Mouse (Mus musculus): ENCODE measurements at regions not wholly inside any gene's neighbourhood (a gene's known extent, or its start where the extent isn't known, plus 50 kb on each side); places are given as distances from the start of the nearest gene placed in this dataset.

DNA sequence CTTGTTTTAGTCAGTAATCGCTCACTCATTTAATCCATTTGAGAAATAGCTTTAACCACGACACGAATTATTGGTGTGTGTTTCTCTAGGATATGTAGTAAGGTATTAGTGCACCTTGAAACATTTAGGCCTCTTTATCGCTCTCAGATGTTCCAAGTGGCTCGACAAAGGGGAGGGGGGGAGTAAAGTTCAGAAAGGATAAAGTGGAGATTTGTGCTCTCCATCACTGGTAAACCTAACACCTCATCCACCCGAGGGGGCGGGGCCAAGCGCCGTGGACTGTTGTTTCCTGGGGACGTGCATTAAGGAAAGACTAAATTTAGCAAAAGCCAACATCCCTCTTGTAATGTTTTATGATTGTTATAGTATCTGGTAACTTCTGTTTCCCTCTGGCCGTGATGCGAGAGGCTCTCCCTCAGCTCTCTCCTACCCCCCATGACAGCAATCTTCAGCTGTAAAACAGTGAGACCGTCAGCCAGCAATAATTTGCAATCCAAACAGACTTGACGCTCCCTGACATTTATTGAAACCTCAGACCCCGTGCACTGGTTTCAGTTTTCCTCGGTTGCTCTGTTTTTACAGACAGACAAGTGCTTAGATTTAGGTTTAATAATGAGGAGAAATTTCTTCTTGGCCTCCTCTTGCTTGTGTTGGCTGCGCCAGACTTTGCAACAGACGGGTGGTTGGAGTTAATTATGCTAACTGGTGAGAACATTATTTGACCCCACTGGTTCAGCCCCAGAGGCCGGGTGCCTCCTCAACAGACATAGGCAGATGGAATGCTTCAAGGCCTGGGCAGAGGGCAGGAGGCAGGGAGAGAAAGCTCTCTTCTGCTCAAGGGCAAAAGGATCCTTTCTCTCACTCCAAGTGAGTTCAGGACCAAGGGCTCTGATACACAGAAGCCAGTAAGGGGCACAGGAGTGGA lies 542.8 kb upstream of the Sox9 start:
- Histone ChIP-seq H3K36me3 (ENCODE audit: inconsistent target) (no peaks in the 10 kb centered on the region), H3K79me2 (ENCODE audit: inconsistent target) (no peaks in the 10 kb centered on the region), H3K4me3 (ENCODE audit: inconsistent target) (no peak overlapping the region), H3K27ac (no peak overlapping the region)
- WGBS (ENCODE audit: missing documents), result 69% methylated on average over 18 of the region's 19 CpGs

DNA sequence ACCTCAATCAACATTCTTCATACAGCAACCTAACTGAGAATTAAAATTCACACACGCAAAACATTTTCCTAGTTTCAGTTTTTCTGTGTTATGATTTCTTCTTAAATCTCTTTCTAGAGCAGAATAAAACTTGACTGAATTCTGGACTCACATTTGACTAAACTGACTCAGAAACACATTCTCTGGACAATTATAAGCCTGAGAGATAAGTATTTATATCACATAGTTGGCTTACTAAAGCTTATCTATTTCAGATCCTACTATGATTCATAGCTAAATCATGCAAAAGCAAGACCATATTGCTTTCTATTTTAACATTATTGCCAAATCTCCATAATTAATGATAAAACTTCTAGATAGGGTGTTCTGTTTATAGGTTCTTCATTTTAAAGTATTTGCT lies 529.5 kb upstream of the Sox9 start:
- H3K27ac ChIP-seq, result no peak overlapping the region

DNA sequence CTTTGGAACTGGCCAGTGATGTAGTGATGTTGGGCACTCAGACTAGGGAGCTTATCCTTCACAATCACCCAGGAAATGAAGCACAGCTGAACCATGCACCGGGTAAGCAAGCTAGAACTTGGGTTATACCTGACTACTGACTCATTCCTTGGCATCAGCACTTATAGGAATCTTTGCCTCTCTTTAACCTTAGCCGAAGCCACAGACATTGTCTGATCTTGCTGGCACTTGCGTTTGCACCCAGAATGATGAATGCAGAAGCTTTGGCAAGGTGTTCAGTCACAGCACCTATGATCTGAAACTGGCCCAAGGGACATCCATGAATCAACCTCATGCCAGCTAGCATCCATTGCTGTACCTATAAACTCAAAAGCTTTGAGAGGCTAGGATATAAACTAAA lies 529.0 kb upstream of the Sox9 start:
- H3K4me3 ChIP-seq (ENCODE audit: inconsistent target), result no peak overlapping the region
- no peaks in the 10 kb centered on the region for H3K79me2 ChIP-seq (ENCODE audit: inconsistent target)
- no peak overlapping the region for H3K27ac ChIP-seq
- H3K36me3 ChIP-seq (ENCODE audit: inconsistent target), result no peaks in the 10 kb centered on the region
- 94% methylated on average over 3 of the region's 3 CpGs for WGBS (ENCODE audit: missing documents)

More for the DNA sequence above, 529.5 kb upstream of the Sox9 start:
- WGBS (ENCODE audit: missing documents), result 86% methylated on average over 1 of the region's 1 CpGs
- H3K4me3 ChIP-seq (ENCODE audit: inconsistent target), result no peak overlapping the region
- H3K79me2 ChIP-seq (ENCODE audit: inconsistent target), result no peaks in the 10 kb centered on the region
- H3K36me3 ChIP-seq (ENCODE audit: inconsistent target), result no peaks in the 10 kb centered on the region

DNA sequence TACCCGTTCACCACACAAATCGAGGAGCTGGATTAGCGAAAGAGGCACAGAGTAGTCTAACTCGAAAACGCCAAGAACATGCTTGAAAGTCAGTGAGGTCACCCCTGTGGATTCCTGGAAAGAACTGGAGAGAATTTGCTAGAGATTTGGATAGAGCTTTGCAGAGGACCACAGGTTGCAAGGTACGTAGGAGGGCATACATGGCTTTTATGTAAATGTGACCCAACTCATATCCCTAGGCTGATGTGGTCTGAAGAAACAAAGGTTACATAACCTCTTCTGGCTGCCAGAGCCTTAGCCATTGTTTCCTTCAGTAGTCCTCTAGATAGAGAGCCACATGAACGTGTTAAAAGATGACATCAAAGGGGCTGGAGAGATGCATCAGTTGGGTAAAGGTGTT lies 525.7 kb upstream of the Sox9 start:
- Histone ChIP-seq H3K36me3 (ENCODE audit: inconsistent target) (no peaks in the 10 kb centered on the region), H3K79me2 (ENCODE audit: inconsistent target) (no peaks in the 10 kb centered on the region), H3K4me3 (ENCODE audit: inconsistent target) (no peak overlapping the region), H3K27ac (no peak overlapping the region)
- 85% methylated on average over 7 of the region's 7 CpGs for WGBS (ENCODE audit: missing documents)

DNA sequence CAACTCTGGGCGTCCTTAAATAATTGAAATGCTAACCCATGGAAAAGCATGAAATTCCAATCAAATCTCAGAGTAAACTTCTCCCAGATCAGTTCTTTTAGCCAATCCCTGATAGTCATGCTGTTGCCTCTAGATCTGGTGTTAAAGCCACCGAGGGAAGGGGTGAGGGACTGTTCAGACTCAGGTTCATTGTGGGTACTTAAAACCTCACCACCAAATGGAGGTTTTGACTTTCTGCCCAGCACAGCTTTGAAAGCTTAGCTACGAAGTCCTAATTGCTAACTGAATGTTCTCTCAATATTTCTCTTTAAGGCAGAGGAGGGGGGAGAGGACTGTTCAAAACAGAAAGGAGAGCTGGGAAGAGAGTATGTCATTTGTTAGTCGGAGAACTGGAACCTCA lies 517.9 kb upstream of the Sox9 start:
- Histone ChIP-seq H3K79me2 (ENCODE audit: inconsistent target) (no peaks in the 10 kb centered on the region), H3K4me3 (ENCODE audit: inconsistent target) (no peak overlapping the region), H3K36me3 (ENCODE audit: inconsistent target) (no peaks in the 10 kb centered on the region), H3K27ac (no peak overlapping the region)
- WGBS (ENCODE audit: missing documents), result 91% methylated on average over 4 of the region's 4 CpGs

DNA sequence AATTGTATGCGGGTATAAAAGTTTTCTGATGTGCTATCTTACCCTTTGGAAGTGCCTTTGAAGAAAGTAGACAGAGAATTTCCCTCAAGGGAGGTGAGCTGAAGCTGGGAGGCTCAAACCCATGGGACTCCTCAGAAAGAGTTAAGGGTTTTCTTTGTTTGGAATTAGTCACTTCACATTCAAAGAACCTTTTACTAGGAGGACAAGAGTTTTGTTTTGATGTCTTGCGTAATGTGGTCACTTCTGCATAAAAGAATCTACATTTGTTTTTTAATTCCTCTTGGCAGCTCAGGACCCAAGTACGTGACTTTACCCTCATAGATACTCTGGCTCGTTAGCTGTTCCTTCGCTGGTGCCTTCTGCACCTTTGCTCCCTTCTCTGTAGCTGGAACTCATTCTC lies 511.1 kb upstream of the Sox9 start:
- Histone ChIP-seq H3K36me3 (ENCODE audit: inconsistent target) (no peaks in the 10 kb centered on the region), H3K27ac (no peak overlapping the region), H3K4me3 (ENCODE audit: inconsistent target) (no peak overlapping the region), H3K79me2 (ENCODE audit: inconsistent target) (no peaks in the 10 kb centered on the region)
- WGBS (ENCODE audit: missing documents), result 93% methylated on average over 4 of the region's 5 CpGs

DNA sequence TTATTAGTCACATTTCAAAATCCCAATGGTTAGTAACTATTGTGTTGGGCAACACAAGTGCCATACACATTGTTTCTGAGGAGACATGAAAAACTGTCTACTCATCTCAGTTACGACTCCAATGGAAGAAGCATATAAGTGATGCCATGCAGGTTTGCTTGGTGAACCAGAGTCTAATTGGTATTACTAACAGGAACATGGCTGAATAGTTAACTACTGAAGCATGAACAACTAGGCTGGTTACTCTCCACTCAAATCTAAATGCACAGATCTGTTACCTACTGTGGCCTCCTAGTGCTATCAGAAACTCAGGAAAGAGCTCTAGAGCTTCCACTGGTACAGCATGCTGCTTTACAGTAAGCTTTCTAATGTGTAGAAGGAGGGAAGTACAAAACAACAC lies 503.5 kb upstream of the Sox9 start:
- H3K4me3 ChIP-seq (ENCODE audit: inconsistent target), result no peak overlapping the region
- 100% methylated on average over 1 of the region's 1 CpGs for WGBS (ENCODE audit: missing documents)

DNA sequence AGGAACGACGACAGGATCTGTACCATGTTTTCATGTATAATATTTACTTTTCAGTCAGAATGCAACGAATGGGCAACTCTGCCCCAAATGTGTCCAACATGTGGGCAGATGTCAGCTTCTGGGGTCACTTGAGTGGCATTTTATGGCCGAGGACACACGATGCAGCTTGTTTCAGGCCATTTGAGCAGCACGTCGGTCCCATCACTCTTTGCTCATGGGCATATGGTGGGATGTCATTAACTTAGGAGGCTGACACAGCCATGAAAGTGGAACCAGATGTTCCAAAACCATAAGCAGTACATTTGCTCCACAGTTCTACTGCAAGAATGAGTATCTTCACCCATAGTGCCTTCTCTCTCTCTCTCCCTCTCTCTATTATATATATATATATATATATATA lies 499.1 kb upstream of the Sox9 start:
- H3K4me3 ChIP-seq (ENCODE audit: inconsistent target), result no peak overlapping the region
- H3K36me3 ChIP-seq (ENCODE audit: inconsistent target), result no peaks in the 10 kb centered on the region
- H3K79me2 ChIP-seq (ENCODE audit: inconsistent target), result no peaks in the 10 kb centered on the region
- 89% methylated on average over 7 of the region's 7 CpGs for WGBS (ENCODE audit: missing documents)
- no peak overlapping the region for H3K27ac ChIP-seq

More for the DNA sequence above, 503.5 kb upstream of the Sox9 start:
- Histone ChIP-seq H3K27ac (no peak overlapping the region), H3K79me2 (ENCODE audit: inconsistent target) (no peaks in the 10 kb centered on the region), H3K36me3 (ENCODE audit: inconsistent target) (no peaks in the 10 kb centered on the region)

DNA sequence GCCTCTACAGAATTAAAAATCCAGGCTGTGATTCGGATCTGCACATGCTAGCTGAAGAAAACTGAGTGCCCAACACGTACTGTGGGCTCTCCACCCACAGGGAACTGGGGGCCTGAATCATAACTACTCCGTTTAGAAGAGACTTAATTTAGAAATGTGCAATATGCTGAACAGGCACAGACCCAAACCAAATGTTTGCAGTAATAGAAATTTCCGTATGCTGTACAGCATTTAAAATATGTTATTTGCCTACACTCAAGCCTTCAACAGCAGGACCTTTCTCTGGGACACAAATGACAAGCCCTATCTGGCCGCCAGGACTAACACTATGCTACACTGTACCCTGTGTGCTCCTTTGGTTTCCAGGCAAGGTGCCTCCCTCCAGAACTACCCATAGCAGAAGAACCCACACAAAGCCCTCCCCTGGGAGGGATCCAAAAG lies 483.1 kb upstream of the Sox9 start:
- Histone ChIP-seq H3K4me3 (ENCODE audit: inconsistent target) (no peak overlapping the region), H3K36me3 (ENCODE audit: inconsistent target) (no peaks in the 10 kb centered on the region), H3K27ac (no peak overlapping the region), H3K79me2 (ENCODE audit: inconsistent target) (no peaks in the 10 kb centered on the region)
- WGBS (ENCODE audit: missing documents), result 84% methylated on average over 5 of the region's 5 CpGs

DNA sequence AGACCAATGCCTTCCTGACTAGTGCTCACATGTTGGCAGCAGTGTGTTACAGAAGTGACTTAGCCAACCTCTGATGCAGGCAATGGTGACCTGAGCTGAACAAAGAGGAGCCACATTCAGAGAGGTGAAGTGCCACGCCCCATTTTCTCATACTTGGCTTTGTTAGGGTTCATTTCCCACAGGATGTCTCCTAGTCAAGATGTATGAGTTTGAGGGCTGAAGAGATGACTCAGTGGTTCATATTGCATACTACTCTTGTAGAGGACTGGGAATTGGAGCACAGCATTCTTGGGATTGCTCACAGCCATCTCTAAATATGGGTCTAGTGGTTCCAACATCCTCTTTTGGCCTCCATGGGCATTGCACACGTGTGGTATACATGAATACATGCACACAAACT lies 478.9 kb upstream of the Sox9 start:
- H3K79me2 ChIP-seq (ENCODE audit: inconsistent target), result no peaks in the 10 kb centered on the region
- no peaks in the 10 kb centered on the region for H3K36me3 ChIP-seq (ENCODE audit: inconsistent target)
- no peak overlapping the region for H3K27ac ChIP-seq
- WGBS (ENCODE audit: missing documents), result 61% methylated on average over 2 of the region's 2 CpGs
- no peak overlapping the region for H3K4me3 ChIP-seq (ENCODE audit: inconsistent target)

DNA sequence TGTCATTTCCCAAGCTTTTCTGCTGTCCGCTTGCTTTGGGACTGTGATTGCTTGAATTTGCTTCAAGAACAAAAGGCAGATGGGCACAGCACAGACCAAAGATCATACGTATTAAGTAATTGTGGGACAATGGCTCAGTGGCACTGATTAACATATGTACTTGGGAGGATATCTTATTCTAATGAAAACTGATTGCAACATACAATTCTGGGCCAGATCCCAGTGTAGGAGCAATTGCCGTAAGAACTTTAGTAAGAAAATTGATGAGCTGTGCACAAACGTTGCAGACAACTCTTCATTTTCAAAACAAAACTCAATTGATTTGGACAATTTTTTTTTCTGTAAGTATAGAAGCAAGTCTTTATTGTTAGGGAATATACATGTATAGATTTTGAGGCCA lies 456.2 kb upstream of the Sox9 start:
- WGBS (ENCODE audit: missing documents), result 89% methylated on average over 4 of the region's 4 CpGs
- Histone ChIP-seq H3K79me2 (ENCODE audit: inconsistent target) (no peaks in the 10 kb centered on the region), H3K36me3 (ENCODE audit: inconsistent target) (no peaks in the 10 kb centered on the region), H3K27ac (no peak overlapping the region), H3K4me3 (ENCODE audit: inconsistent target) (no peak overlapping the region)

DNA sequence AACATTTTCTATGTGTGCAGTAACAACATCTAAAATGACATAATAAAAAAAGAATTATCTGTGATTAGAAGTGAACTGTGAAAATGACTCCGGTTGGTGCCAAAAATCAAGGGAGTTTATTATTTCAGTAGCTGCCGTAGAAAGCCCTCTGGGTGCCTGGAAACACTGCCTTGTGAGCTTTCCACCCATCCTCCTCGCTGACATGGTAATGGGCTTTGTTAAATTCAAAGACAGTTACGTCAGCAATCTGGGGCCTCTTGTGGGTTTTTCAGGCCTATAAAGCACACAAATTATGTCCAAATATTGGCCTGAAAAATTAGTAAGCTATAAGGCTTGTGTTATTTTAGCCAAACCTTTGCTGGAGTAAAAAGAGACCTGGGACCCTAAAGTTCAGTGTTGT lies 454.4 kb upstream of the Sox9 start:
- Histone ChIP-seq H3K79me2 (ENCODE audit: inconsistent target) (no peaks in the 10 kb centered on the region), H3K27ac (no peak overlapping the region), H3K36me3 (ENCODE audit: inconsistent target) (no peaks in the 10 kb centered on the region), H3K4me3 (ENCODE audit: inconsistent target) (no peak overlapping the region)
- 83% methylated on average over 4 of the region's 4 CpGs for WGBS (ENCODE audit: missing documents)

DNA sequence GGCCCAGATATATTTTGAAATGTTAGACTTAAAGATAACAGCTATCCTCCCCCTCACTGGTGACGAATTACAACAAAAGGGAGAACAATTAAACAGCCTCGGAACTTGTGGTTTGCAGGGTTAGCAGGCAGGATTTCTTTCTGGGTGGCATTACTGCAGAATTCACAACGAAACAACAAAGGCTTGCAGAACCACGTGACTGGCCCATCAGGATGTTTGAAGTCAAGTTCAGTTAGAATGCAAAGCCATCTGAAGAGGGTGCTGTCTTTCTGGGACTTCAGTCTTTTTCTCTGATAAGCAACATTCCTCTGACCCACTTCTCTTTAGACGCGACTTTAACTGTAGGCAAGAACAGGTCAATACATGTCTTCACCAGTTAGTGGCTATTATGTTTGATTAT lies 436.9 kb upstream of the Sox9 start:
- H3K79me2 ChIP-seq (ENCODE audit: inconsistent target), result no peaks in the 10 kb centered on the region
- no peak overlapping the region for H3K4me3 ChIP-seq (ENCODE audit: inconsistent target)
- no peak overlapping the region for H3K27ac ChIP-seq
- WGBS (ENCODE audit: missing documents), result 49% methylated on average over 6 of the region's 6 CpGs
- no peaks in the 10 kb centered on the region for H3K36me3 ChIP-seq (ENCODE audit: inconsistent target)

DNA sequence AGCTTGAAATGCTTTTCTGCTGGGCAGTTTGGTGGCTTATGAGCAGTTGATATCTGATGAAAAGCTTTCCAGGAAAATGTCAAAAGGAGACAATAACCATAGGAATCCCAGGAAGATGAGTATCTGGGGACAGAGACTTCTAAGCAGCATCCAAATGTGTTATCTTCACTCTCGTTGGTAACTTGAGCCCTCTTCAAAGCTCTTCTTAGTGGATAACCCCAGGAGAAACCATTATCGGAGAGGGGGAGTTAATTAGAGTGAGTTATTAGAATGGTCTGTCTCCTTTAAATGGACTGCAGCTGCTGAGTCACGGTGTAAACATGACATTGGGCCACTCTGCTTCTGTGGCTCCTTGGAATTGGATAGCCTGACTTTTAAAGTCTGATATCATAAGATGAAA lies 436.4 kb upstream of the Sox9 start:
- Histone ChIP-seq H3K79me2 (ENCODE audit: inconsistent target) (no peaks in the 10 kb centered on the region), H3K27ac (no peak overlapping the region), H3K36me3 (ENCODE audit: inconsistent target) (no peaks in the 10 kb centered on the region), H3K4me3 (ENCODE audit: inconsistent target) (no peak overlapping the region)
- WGBS (ENCODE audit: missing documents), result 65% methylated on average over 3 of the region's 3 CpGs

DNA sequence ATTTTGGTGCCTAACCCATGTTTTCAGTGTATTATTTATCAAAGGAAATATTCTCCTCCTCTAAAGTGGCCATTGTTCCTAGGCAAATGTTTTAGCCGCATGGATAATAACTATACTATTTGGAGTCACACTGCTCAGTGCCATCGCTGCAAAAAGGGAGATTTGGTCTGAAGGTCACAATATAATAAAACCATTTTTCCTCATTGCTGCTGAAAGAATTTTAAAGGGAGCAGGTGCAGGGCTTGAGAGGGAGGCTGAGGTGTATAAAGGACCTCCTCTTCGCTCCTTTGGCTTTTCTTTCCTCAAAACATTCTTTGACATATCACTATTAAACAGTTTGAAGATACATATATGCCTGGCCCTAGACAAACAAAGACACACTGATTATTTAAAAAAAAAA lies 435.9 kb upstream of the Sox9 start:
- H3K79me2 ChIP-seq (ENCODE audit: inconsistent target), result no peaks in the 10 kb centered on the region
- H3K4me3 ChIP-seq (ENCODE audit: inconsistent target), result no peak overlapping the region
- no peaks in the 10 kb centered on the region for H3K36me3 ChIP-seq (ENCODE audit: inconsistent target)
- H3K27ac ChIP-seq, result no peak overlapping the region
- WGBS (ENCODE audit: missing documents), result 91% methylated on average over 3 of the region's 3 CpGs

DNA sequence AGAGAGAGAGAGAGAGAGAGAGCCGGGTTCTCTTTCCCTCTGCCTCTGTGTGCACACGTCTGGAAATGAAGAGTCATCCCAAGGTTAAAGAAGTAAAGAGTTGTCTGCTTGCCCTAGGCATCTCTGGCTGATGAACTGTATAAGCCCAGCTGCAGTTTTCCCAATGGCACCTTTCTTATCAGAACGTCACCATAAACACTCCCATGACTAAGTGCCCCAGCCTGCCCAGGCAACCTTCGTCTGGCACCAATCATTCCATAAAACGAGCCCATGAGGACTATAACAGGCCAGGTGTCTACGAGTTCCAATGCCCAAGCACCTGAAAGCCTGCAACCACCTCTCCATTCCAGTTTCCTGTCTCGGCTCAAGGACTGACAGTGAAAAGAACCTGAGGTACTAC lies 435.5 kb upstream of the Sox9 start:
- Histone ChIP-seq H3K36me3 (ENCODE audit: inconsistent target) (no peaks in the 10 kb centered on the region), H3K79me2 (ENCODE audit: inconsistent target) (no peaks in the 10 kb centered on the region), H3K27ac (no peak overlapping the region), H3K4me3 (ENCODE audit: inconsistent target) (no peak overlapping the region)
- WGBS (ENCODE audit: missing documents), result 73% methylated on average over 7 of the region's 7 CpGs
